Mouse (Mus musculus): ENCODE measurements around the gene Sox11. TPM values are rescaled to one million over a fixed set of nuclear protein-coding genes. Genes with fewer than 3 reads are reported as not detected.
A peak's percentile ranks its signal among the peaks of the same experiment; 100 is the strongest.

The Sox11 gene
- total and polyA plus RNA-seq, 3 experiments = 0.05 to 0.30 TPM; not detected in 1

GRCm38 (mm10) chr12:27342691-27343605, 574 bp upstream of the Sox11 start:
- DNase-seq (ENCODE audit: low spot score) (no peak), ATAC-seq (ENCODE audit: extremely low read depth, insufficient number of reproducible peaks, low FRiP score, poor library complexity, severe bottlenecking) (no peak)
- H3K4me1 ChIP-seq (ENCODE audit: insufficient read depth, low read depth, low read length) = no peaks in the 10 kb centered on the region
- H3K27me3 ChIP-seq (ENCODE audit: insufficient read depth, low read length) = no peaks in the 10 kb centered on the region; the same call in 1 of the 2 replicates
- H3K36me3 ChIP-seq (replicated peaks) = no peaks in the 10 kb centered on the region
- peaks cover 61% of the 10 kb centered on the region for H3K9me3 ChIP-seq (replicated peaks)
- H3K4me3 ChIP-seq (ENCODE audit: low read depth, low read length) = no peak overlapping the region; the same call in 1 of the 2 replicates
- no peak for TF ChIP-seq POLR2AphosphoS5 (IDR thresholded peaks at IDR 0.05; ENCODE audit: insufficient replicate concordance, low read depth, low read length)
- no peak for TF ChIP-seq GATA1 (IDR thresholded peaks at IDR 0.05; ENCODE audit: borderline replicate concordance, low read length)
- no peak for TF ChIP-seq CTCF (IDR thresholded peaks at IDR 0.05; ENCODE audit: low read depth, low read length)
- TF ChIP-seq TAL1 (conservative IDR thresholded peaks at IDR 0.05; ENCODE audit: low read depth, low read length) = no peak
- TF ChIP-seq GATA2 (IDR thresholded peaks at IDR 0.05; ENCODE audit: borderline replicate concordance, low read depth, low read length) = no peak

- Histone ChIP-seq H3K4me3 (ENCODE audit: low read depth, low read length) (peak overlapping the region; percentile 42; the same call in 1 of the 2 replicates), H3K36me3 (replicated peaks) (no peaks in the 10 kb centered on the region), H3K9me3 (replicated peaks) (peaks cover 52% of the 10 kb centered on the region), H3K4me1 (ENCODE audit: insufficient read depth, low read depth, low read length) (no peaks in the 10 kb centered on the region), H3K27me3 (ENCODE audit: insufficient read depth, low read length) (no peaks in the 10 kb centered on the region; the same call in 1 of the 2 replicates)
- ATAC-seq (ENCODE audit: extremely low read depth, insufficient number of reproducible peaks, low FRiP score, poor library complexity, severe bottlenecking) (no peak), DNase-seq (ENCODE audit: low spot score) (no peak)
- no peak for TF ChIP-seq CTCF (IDR thresholded peaks at IDR 0.05; ENCODE audit: low read depth, low read length)
- no peak for TF ChIP-seq GATA2 (IDR thresholded peaks at IDR 0.05; ENCODE audit: borderline replicate concordance, low read depth, low read length)
- no peak for TF ChIP-seq POLR2AphosphoS5 (IDR thresholded peaks at IDR 0.05; ENCODE audit: insufficient replicate concordance, low read depth, low read length)
- no peak for TF ChIP-seq TAL1 (conservative IDR thresholded peaks at IDR 0.05; ENCODE audit: low read depth, low read length)
- TF ChIP-seq GATA1 (IDR thresholded peaks at IDR 0.05; ENCODE audit: borderline replicate concordance, low read length) = no peak
These were observed 1.1 kb downstream of the Sox11 start for GRCm38 (mm10) chr12:27341130-27341870.

GRCm38 (mm10) chr12:27340451-27341035, 1.8 kb downstream of the Sox11 start:
- Histone ChIP-seq H3K4me1 (ENCODE audit: insufficient read depth, low read depth, low read length) (no peaks in the 10 kb centered on the region), H3K27me3 (ENCODE audit: insufficient read depth, low read length) (no peaks in the 10 kb centered on the region; the same call in 1 of the 2 replicates), H3K9me3 (replicated peaks) (peaks cover 51% of the 10 kb centered on the region), H3K4me3 (ENCODE audit: low read depth, low read length) (no peak overlapping the region), H3K36me3 (replicated peaks) (no peaks in the 10 kb centered on the region)
- TF ChIP-seq GATA2 (IDR thresholded peaks at IDR 0.05; ENCODE audit: borderline replicate concordance, low read depth, low read length) (no peak), TAL1 (conservative IDR thresholded peaks at IDR 0.05; ENCODE audit: low read depth, low read length) (no peak), POLR2AphosphoS5 (IDR thresholded peaks at IDR 0.05; ENCODE audit: insufficient replicate concordance, low read depth, low read length) (no peak), GATA1 (IDR thresholded peaks at IDR 0.05; ENCODE audit: borderline replicate concordance, low read length) (no peak), CTCF (IDR thresholded peaks at IDR 0.05; ENCODE audit: low read depth, low read length) (no peak)
- no peak for ATAC-seq (ENCODE audit: extremely low read depth, insufficient number of reproducible peaks, low FRiP score, poor library complexity, severe bottlenecking)
- no peak for DNase-seq (ENCODE audit: low spot score)

- no peaks in the 10 kb centered on the region for H3K36me3 ChIP-seq (replicated peaks)
- peaks cover 56% of the 10 kb centered on the region for H3K9me3 ChIP-seq (replicated peaks)
- peak overlapping the region; percentile 45; the same call in 1 of the 2 replicates for H3K4me3 ChIP-seq (ENCODE audit: low read depth, low read length)
- TF ChIP-seq CTCF (IDR thresholded peaks at IDR 0.05; ENCODE audit: low read depth, low read length) (no peak), TAL1 (conservative IDR thresholded peaks at IDR 0.05; ENCODE audit: low read depth, low read length) (no peak), GATA2 (IDR thresholded peaks at IDR 0.05; ENCODE audit: borderline replicate concordance, low read depth, low read length) (no peak), POLR2AphosphoS5 (IDR thresholded peaks at IDR 0.05; ENCODE audit: insufficient replicate concordance, low read depth, low read length) (no peak), GATA1 (IDR thresholded peaks at IDR 0.05; ENCODE audit: borderline replicate concordance, low read length) (no peak)
- H3K4me1 ChIP-seq (ENCODE audit: insufficient read depth, low read depth, low read length) = no peaks in the 10 kb centered on the region
- no peaks in the 10 kb centered on the region; the same call in 1 of the 2 replicates for H3K27me3 ChIP-seq (ENCODE audit: insufficient read depth, low read length)
- ATAC-seq (ENCODE audit: extremely low read depth, insufficient number of reproducible peaks, low FRiP score, poor library complexity, severe bottlenecking) (no peak), DNase-seq (ENCODE audit: low spot score) (no peak)
These were observed 3.1 kb downstream of the Sox11 start for GRCm38 (mm10) chr12:27339171-27339751.

GRCm38 (mm10) chr12:27338721-27339170, 3.6 kb downstream of the Sox11 start:
- TF ChIP-seq GATA2 (IDR thresholded peaks at IDR 0.05; ENCODE audit: borderline replicate concordance, low read depth, low read length) (no peak), CTCF (IDR thresholded peaks at IDR 0.05; ENCODE audit: low read depth, low read length) (no peak), GATA1 (IDR thresholded peaks at IDR 0.05; ENCODE audit: borderline replicate concordance, low read length) (no peak), TAL1 (conservative IDR thresholded peaks at IDR 0.05; ENCODE audit: low read depth, low read length) (no peak), POLR2AphosphoS5 (IDR thresholded peaks at IDR 0.05; ENCODE audit: insufficient replicate concordance, low read depth, low read length) (no peak)
- no peak for ATAC-seq (ENCODE audit: extremely low read depth, insufficient number of reproducible peaks, low FRiP score, poor library complexity, severe bottlenecking)
- H3K4me1 ChIP-seq (ENCODE audit: insufficient read depth, low read depth, low read length) = no peaks in the 10 kb centered on the region
- no peak for DNase-seq (ENCODE audit: low spot score)
- peak overlapping the region; percentile 8; the same call in 1 of the 2 replicates for H3K4me3 ChIP-seq (ENCODE audit: low read depth, low read length)
- no peaks in the 10 kb centered on the region; the same call in 1 of the 2 replicates for H3K27me3 ChIP-seq (ENCODE audit: insufficient read depth, low read length)
- H3K36me3 ChIP-seq (replicated peaks) = no peaks in the 10 kb centered on the region
- H3K9me3 ChIP-seq (replicated peaks) = peaks cover 56% of the 10 kb centered on the region

Measured in G1E (cell line).